Mouse (Mus musculus) limb, embryonic 12.5 days (tissue): ENCODE results near the gene Slc30a3. TPM values are rescaled to one million over a fixed set of nuclear protein-coding genes. Genes with fewer than 3 reads are reported as not detected.

ENCODE experiments used
- ATAC-seq: fragments of 200-750 bp; cut with Nextera tagmentation; 2 replicates; pipeline ENCODE4 v1.8.0; 2017; ENCODE audit warnings: low read depth, moderate TSS enrichment; ENCODE audit not compliant: insufficient number of reproducible peaks, insufficient read depth, low FRiP score, low TSS enrichment
- H3K27ac ChIP-seq: fragments of 300-500 bp; sonication (generic); 2 replicates; pipeline ENCODE4 v1.5.1; 2016; ENCODE audit warnings: mild to moderate bottlenecking, moderate library complexity
- H3K27me3 ChIP-seq: fragments of 300-500 bp; sonication (generic); 2 replicates; pipeline ENCODE4 v1.6.1; 2016; ENCODE audit warnings: mild to moderate bottlenecking, moderate library complexity
- H3K36me3 ChIP-seq: fragments of 300-500 bp; sonication (generic); 2 replicates; pipeline ENCODE4 v1.6.1; 2016; ENCODE audit warnings: mild to moderate bottlenecking, moderate library complexity
- H3K4me1 ChIP-seq: fragments of 300-500 bp; sonication (generic); replicated peaks from 2 replicates; pipeline ENCODE4 v1.6.1; 2016
- H3K4me2 ChIP-seq: fragments of 300-500 bp; sonication (generic); 2 replicates; pipeline ENCODE4 v1.6.1; 2016; ENCODE audit warnings: mild to moderate bottlenecking, moderate library complexity
- H3K4me3 ChIP-seq: fragments of 300-500 bp; sonication (generic); replicated peaks from 2 replicates; pipeline ENCODE4 v1.5.1; 2016; ENCODE audit warnings: mild to moderate bottlenecking
- H3K9ac ChIP-seq: fragments of 300-500 bp; sonication (generic); replicated peaks from 2 replicates; pipeline ENCODE4 v1.6.1; 2016; ENCODE audit warnings: mild to moderate bottlenecking, moderate library complexity
- H3K9me3 ChIP-seq: fragments of 300-500 bp; sonication (generic); 2 replicates; pipeline ENCODE4 v1.6.1; 2016; ENCODE audit warnings: mild to moderate bottlenecking, moderate library complexity
- WGBS: fragments of 180-500 bp; shearing (Covaris S2); methylation state at CpG from one replicate; pipeline ENCODE4 v1.1.7; 2016; 5-methylcytosine and 5-hydroxymethylcytosine counted together
- polyA plus RNA-seq: library from polyadenylated mRNA; unstranded; fragments of >200 nt; fragmentation: Nextera tagmentation; extraction: Ambion mirVana; gene quantifications from 2 replicates; pipeline ENCODE4 v1.2.1, GENCODE M21; 2016

The Slc30a3 gene
- polyA plus RNA-seq = 0.13 and 0.21 TPM in 2 replicates

DNA sequence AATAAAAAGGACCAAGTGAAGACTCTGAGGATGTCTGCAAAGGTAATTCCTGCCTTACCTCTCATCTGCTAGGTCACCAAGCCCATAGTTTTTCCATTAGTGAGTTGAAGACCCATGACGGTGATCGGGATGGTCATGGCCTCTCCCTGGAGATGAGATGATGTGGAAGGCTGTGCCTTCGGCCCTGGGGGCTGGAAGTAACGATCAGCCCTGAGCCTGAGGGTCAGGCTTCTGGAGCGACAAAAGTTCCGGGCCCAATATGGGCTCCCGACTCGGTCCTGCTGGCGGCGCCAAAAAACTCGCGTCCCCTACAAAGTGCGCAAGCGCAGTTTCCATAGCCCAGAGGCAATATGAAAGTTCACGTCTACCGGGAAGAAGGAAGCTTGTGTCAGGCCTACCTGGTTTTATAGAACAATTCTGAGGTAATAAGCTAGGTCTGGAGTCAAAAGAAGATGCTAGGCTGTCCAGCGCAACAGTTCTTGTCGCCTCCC lies at the start of gene Slc30a3:
Gene Slc30a3 (minus strand): TSS at position 238 of the 491 bp plus-strand sequence.
- no peak within 1 kb of the TSS for H3K4me2 ChIP-seq
- H3K4me3 ChIP-seq = no peak within 1 kb of the TSS
- no peaks in the 10 kb centered on the region for H3K36me3 ChIP-seq
- H3K27ac ChIP-seq = no peak within 1 kb of the TSS
- no peak for ATAC-seq
- H3K9ac ChIP-seq = no peak within 1 kb of the TSS
- no peaks in the 10 kb centered on the region for H3K4me1 ChIP-seq
- whole genome bisulfite sequencing = 91% methylated on average over 18 of the region's 18 CpGs
- H3K27me3 ChIP-seq = peaks cover 21% of the 10 kb centered on the region
- H3K9me3 ChIP-seq = no peaks in the 10 kb centered on the region

DNA sequence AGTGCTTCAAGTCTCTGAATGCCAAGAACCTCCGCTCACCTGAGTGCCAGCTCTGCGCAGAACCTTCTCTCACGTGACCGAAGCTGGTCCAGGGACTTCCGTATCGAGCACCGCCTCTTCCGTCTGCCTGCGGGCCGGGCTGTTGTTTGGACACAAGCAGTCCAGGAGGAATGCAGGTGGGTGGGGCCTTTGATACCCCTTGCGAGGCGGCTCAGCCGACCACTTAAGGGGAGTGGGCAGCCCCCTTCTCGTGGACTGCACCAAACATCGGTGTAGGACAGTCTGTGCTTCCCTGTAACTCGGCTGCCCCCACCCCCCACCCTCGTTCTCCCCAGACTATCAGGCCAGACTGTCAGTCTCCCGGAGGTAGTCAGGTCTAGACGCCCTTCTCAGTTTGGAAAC lies 46.1 kb upstream of the Slc30a3 start, which contains the start of gene Mpv17:
Gene Mpv17 (minus strand): TSS at position 100 of the 402 bp plus-strand sequence.
- peaks cover 57% of the 10 kb centered on the region for H3K36me3 ChIP-seq
- peak within 1 kb of the TSS; percentile 63 for H3K9ac ChIP-seq
- under 1% methylated on average over 19 of the region's 19 CpGs for WGBS
- peak within 1 kb of the TSS; percentile 79 for H3K27ac ChIP-seq
- no peaks in the 10 kb centered on the region for H3K9me3 ChIP-seq
- H3K27me3 ChIP-seq = no peaks in the 10 kb centered on the region
- H3K4me1 ChIP-seq = peaks cover 11% of the 10 kb centered on the region
- H3K4me2 ChIP-seq = peak within 1 kb of the TSS; percentile 87
- peak; percentile 89 for ATAC-seq
- H3K4me3 ChIP-seq = peak within 1 kb of the TSS; percentile 63

- Histone ChIP-seq H3K4me2 (peak overlapping the region; percentile 87), H3K9ac (peak overlapping the region; percentile 63), H3K4me3 (peak overlapping the region; percentile 63), H3K4me1 (peaks cover 11% of the 10 kb centered on the region), H3K9me3 (no peaks in the 10 kb centered on the region), H3K36me3 (peaks cover 53% of the 10 kb centered on the region), H3K27me3 (no peaks in the 10 kb centered on the region), H3K27ac (peak overlapping the region; percentile 64; the same call in 1 of the 2 replicates)
- ATAC-seq = peak; percentile 21; the same call in 1 of the 2 replicates
- 36% methylated on average over 6 of the region's 6 CpGs for WGBS
Measured at GRCm38 (mm10) chr5:31153516-31154151, 45.6 kb upstream of the Slc30a3 start.

GRCm38 (mm10) chr5:31151746-31152145 lies 43.7 kb upstream of the Slc30a3 start:
- H3K4me2 ChIP-seq = no peak overlapping the region
- H3K27me3 ChIP-seq = no peaks in the 10 kb centered on the region
- ATAC-seq = no peak
- peaks cover 47% of the 10 kb centered on the region for H3K36me3 ChIP-seq
- no peak overlapping the region for H3K4me3 ChIP-seq
- H3K9me3 ChIP-seq = no peaks in the 10 kb centered on the region
- H3K9ac ChIP-seq = no peak overlapping the region
- WGBS = 85% methylated on average over 3 of the region's 3 CpGs
- H3K4me1 ChIP-seq = peaks cover 11% of the 10 kb centered on the region
- H3K27ac ChIP-seq = no peak overlapping the region

DNA sequence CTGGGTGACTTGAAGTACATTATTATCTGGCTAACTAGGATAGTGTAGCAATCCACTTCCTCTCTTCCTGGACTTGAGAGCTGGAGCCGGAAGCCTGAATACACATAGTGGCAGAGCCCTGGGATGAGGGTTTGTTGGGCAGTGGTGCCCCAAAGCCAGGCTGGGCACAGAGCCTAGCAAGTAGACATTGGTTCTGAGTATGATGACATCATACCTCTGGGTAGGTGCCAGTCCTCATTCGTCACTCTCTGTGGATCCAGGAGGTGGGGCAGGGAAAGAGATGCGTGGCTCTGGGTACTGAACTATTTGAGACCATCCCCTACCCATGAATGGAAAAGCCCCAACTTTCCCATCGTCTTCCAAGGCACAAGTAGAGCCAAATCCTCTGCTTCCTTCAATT lies 41.7 kb upstream of the Slc30a3 start:
- Histone ChIP-seq H3K36me3 (peaks cover 50% of the 10 kb centered on the region), H3K4me3 (no peak overlapping the region), H3K4me1 (peaks cover 10% of the 10 kb centered on the region), H3K27ac (no peak overlapping the region), H3K4me2 (no peak overlapping the region), H3K9me3 (no peaks in the 10 kb centered on the region), H3K9ac (no peak overlapping the region), H3K27me3 (no peaks in the 10 kb centered on the region)
- no peak for ATAC-seq
- 93% methylated on average over 4 of the region's 4 CpGs for WGBS

GRCm38 (mm10) chr5:31138968-31139425 lies 31.0 kb upstream of the Slc30a3 start:
- no peaks in the 10 kb centered on the region for H3K9me3 ChIP-seq
- peaks cover 17% of the 10 kb centered on the region; the same call in 1 of the 2 replicates for H3K36me3 ChIP-seq
- no peak overlapping the region for H3K9ac ChIP-seq
- H3K4me1 ChIP-seq = peaks cover 21% of the 10 kb centered on the region
- 17% methylated on average over 9 of the region's 9 CpGs for WGBS
- H3K4me2 ChIP-seq = no peak overlapping the region
- H3K27ac ChIP-seq = no peak overlapping the region
- H3K27me3 ChIP-seq = peaks cover 62% of the 10 kb centered on the region
- peak overlapping the region; percentile 27 for H3K4me3 ChIP-seq
- ATAC-seq = no peak

- WGBS = 2% methylated on average over 52 of the region's 52 CpGs
- Histone ChIP-seq H3K36me3 (peaks cover 12% of the 10 kb centered on the region; the same call in 1 of the 2 replicates), H3K4me1 (peaks cover 21% of the 10 kb centered on the region), H3K27ac (no peak within 1 kb of the TSS), H3K9me3 (no peaks in the 10 kb centered on the region), H3K4me2 (peak within 1 kb of the TSS; percentile 42), H3K9ac (no peak within 1 kb of the TSS), H3K4me3 (peak within 1 kb of the TSS; percentile 27), H3K27me3 (peaks cover 67% of the 10 kb centered on the region)
- ATAC-seq = 0 out of 2 replicates have a peak, but pooled peaks have one; percentile 15
Measured at GRCm38 (mm10) chr5:31138241-31138967, 30.4 kb upstream of the Slc30a3 start, which contains the start of gene Ucn. Gene Ucn (minus strand): TSS chr5:31138829.

DNA sequence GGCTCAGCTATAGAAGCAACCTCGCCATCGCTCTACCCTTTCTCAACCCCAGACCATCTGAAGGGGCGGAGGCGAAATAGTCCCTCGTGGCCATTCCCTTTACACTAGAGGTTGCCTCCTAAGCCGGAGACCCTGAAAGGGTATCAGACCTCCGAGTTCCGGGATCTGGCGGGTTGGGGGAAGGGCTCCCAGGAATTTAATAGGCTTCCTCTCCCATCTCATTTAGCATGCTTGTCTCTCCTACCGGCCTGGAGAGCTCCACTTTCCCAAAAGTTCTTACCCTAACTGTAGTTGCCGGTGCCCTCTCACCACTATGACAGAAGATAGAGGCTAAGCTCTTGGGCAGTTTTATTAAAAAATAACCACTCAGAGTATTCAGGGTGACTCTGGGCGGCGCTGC lies 29.6 kb upstream of the Slc30a3 start:
- Histone ChIP-seq H3K36me3 (peaks cover 9% of the 10 kb centered on the region; the same call in 1 of the 2 replicates), H3K4me3 (peak overlapping the region; percentile 27), H3K9me3 (no peaks in the 10 kb centered on the region), H3K27me3 (peaks cover 67% of the 10 kb centered on the region), H3K27ac (no peak overlapping the region), H3K4me2 (peak overlapping the region; percentile 42), H3K9ac (no peak overlapping the region), H3K4me1 (peaks cover 21% of the 10 kb centered on the region)
- 2% methylated on average over 13 of the region's 13 CpGs for WGBS
- ATAC-seq = no peak

- H3K4me1 ChIP-seq = peaks cover 21% of the 10 kb centered on the region
- H3K9ac ChIP-seq = no peak overlapping the region
- peak overlapping the region; percentile 42 for H3K4me2 ChIP-seq
- 1% methylated on average over 33 of the region's 33 CpGs for WGBS
- H3K9me3 ChIP-seq = no peaks in the 10 kb centered on the region
- H3K36me3 ChIP-seq = peaks cover 8% of the 10 kb centered on the region; the same call in 1 of the 2 replicates
- peaks cover 67% of the 10 kb centered on the region for H3K27me3 ChIP-seq
- no peak overlapping the region for H3K27ac ChIP-seq
- no peak for ATAC-seq
- peak overlapping the region; percentile 27 for H3K4me3 ChIP-seq
Measured at GRCm38 (mm10) chr5:31136730-31137424, 28.8 kb upstream of the Slc30a3 start.

DNA sequence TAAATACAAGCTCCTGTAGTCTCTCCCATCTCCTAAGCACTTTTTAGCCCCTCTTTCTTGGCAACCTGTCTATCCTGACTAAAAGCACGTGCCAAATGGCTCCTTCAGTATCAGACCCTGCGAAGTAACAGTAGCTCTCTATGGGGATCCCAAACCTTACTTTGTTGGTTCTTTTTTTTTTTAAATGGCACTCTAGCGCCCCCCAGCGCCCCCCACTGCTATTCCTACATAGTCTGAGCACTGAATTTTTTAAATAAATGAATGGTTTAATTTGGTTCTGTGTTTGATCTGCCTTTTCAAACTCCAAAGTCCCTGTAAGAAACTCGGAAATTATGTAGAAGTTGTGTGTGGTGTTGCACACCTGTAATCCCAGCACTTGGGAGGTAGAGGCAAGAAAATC lies 18.0 kb upstream of the Slc30a3 start:
- no peak for ATAC-seq
- Histone ChIP-seq H3K9ac (no peak overlapping the region), H3K36me3 (no peaks in the 10 kb centered on the region), H3K9me3 (no peaks in the 10 kb centered on the region), H3K4me3 (no peak overlapping the region), H3K4me1 (no peaks in the 10 kb centered on the region), H3K4me2 (no peak overlapping the region), H3K27me3 (peaks cover 6% of the 10 kb centered on the region), H3K27ac (no peak overlapping the region)
- 36% methylated on average over 5 of the region's 5 CpGs for WGBS

DNA sequence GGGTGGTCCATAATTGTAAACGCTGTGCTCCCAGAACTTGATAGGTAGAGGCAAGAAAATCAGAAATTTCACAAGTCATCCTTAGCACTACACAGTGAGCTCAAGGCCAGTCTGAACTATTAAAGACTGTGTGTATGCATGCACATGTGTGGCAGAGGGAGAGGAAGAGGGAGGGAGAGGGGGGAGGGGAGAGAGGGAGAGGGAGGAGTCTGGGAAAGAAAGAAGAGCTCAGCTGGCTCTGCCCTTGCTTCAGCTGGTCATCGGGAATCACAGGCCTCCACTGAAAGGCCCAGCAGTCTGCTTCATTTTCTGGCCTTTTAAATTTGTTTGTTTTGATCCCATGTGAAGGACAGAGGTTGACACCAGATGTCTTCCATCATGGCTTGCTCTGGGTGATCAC lies 15.4 kb upstream of the Slc30a3 start:
- Histone ChIP-seq H3K4me1 (no peaks in the 10 kb centered on the region), H3K4me2 (no peak overlapping the region), H3K9me3 (no peaks in the 10 kb centered on the region), H3K36me3 (no peaks in the 10 kb centered on the region), H3K9ac (no peak overlapping the region), H3K27me3 (no peaks in the 10 kb centered on the region), H3K4me3 (no peak overlapping the region), H3K27ac (no peak overlapping the region)
- ATAC-seq = no peak
- 46% methylated on average over 2 of the region's 2 CpGs for WGBS
